Mouse (Mus musculus) kidney, postnatal 0 days (tissue): ENCODE data around the gene Apom. TPM values are rescaled to one million over a fixed set of nuclear protein-coding genes. Genes with fewer than 3 reads are reported as not detected.

ENCODE experiments used
- ATAC-seq: fragments of 200-750 bp; cut with Nextera tagmentation; replicated peaks from 2 replicates; pipeline ENCODE4 v1.8.0; 2017; ENCODE audit warnings: low read depth, moderate number of reproducible peaks, moderate TSS enrichment, moderate library complexity; ENCODE audit not compliant: low FRiP score
- DNase-seq: peaks from one replicate; pipeline ENCODE4 v3.0.0-alpha.2; 2016; ENCODE audit warnings: low spot score
- H3K27ac ChIP-seq: fragments of 300-500 bp; sonication (generic); 2 replicates; pipeline ENCODE4 v1.5.1; 2014; ENCODE audit warnings: mild to moderate bottlenecking
- H3K27me3 ChIP-seq: fragments of 300-500 bp; sonication (generic); 2 replicates; pipeline ENCODE4 v1.6.1; 2014; ENCODE audit warnings: low read length, mixed read lengths; ENCODE audit not compliant: insufficient read depth
- H3K36me3 ChIP-seq: fragments of 300-500 bp; sonication (generic); 2 replicates; pipeline ENCODE4 v1.6.1; 2014; ENCODE audit warnings: low read length, mixed read lengths; ENCODE audit not compliant: insufficient read depth
- H3K4me1 ChIP-seq: fragments of 300-500 bp; sonication (generic); replicated peaks from 2 replicates; pipeline ENCODE4 v1.6.1; 2014; ENCODE audit warnings: antibody characterized with exemption, low read length, mixed read lengths; ENCODE audit not compliant: insufficient read depth
- H3K4me2 ChIP-seq: fragments of 300-500 bp; sonication (generic); 2 replicates; pipeline ENCODE4 v1.6.1; 2014; ENCODE audit warnings: mild to moderate bottlenecking, low read length, moderate library complexity, mixed read lengths
- H3K4me3 ChIP-seq: fragments of 300-500 bp; sonication (generic); replicated peaks from 2 replicates; pipeline ENCODE4 v1.5.1; 2014; ENCODE audit warnings: low read depth, low read length
- H3K9ac ChIP-seq: fragments of 300-500 bp; sonication (generic); 2 replicates; pipeline ENCODE4 v1.6.1; 2014; ENCODE audit warnings: low read depth, low read length
- H3K9me3 ChIP-seq: fragments of 300-500 bp; sonication (generic); replicated peaks from 2 replicates; pipeline ENCODE4 v1.6.1; 2016; ENCODE audit warnings: low read length, inconsistent platforms, mixed read lengths
- CTCF ChIP-seq: IDR thresholded peaks from 2 replicates; pipeline ENCODE4 v1.5.1; 2016; ENCODE audit warnings: antibody characterized with exemption, low read depth, mild to moderate bottlenecking, moderate library complexity
- WGBS: fragments of 180-500 bp; shearing (Covaris S2); extraction: QIAGEN DNeasy Blood & Tissue Kit; methylation state at CpG from one replicate; pipeline ENCODE4 v1.1.7; 2014; 5-methylcytosine and 5-hydroxymethylcytosine counted together
- polyA plus RNA-seq: library from polyadenylated mRNA; unstranded; fragments of >200 nt; fragmentation: Nextera tagmentation; extraction: Ambion mirVana; gene quantifications from 2 replicates; pipeline ENCODE4 v1.2.1, GENCODE M21; 2015

Gene Apom
- polyA plus RNA-seq, 1 experiment from 2014 or later = 59.6 TPM

GRCm38 (mm10) chr17:35165451-35166155 is 33.8 kb upstream of the Apom start:
- Histone ChIP-seq H3K4me2 (peak overlapping the region; percentile 53), H3K27ac (peak overlapping the region; percentile 98), H3K4me1 (peaks cover 23% of the 10 kb centered on the region; the same call in 1 of the 2 replicates), H3K4me3 (peak overlapping the region; percentile 100), H3K9ac (peak overlapping the region; percentile 61), H3K27me3 (no peaks in the 10 kb centered on the region), H3K9me3 (no peaks in the 10 kb centered on the region), H3K36me3 (peaks cover 15% of the 10 kb centered on the region)
- DNase-seq = no peak
- ATAC-seq = peak; percentile 82; the same call in 1 of the 2 replicates
- no peak for TF ChIP-seq CTCF
- 17% methylated on average over 12 of the region's 12 CpGs for WGBS

DNA sequence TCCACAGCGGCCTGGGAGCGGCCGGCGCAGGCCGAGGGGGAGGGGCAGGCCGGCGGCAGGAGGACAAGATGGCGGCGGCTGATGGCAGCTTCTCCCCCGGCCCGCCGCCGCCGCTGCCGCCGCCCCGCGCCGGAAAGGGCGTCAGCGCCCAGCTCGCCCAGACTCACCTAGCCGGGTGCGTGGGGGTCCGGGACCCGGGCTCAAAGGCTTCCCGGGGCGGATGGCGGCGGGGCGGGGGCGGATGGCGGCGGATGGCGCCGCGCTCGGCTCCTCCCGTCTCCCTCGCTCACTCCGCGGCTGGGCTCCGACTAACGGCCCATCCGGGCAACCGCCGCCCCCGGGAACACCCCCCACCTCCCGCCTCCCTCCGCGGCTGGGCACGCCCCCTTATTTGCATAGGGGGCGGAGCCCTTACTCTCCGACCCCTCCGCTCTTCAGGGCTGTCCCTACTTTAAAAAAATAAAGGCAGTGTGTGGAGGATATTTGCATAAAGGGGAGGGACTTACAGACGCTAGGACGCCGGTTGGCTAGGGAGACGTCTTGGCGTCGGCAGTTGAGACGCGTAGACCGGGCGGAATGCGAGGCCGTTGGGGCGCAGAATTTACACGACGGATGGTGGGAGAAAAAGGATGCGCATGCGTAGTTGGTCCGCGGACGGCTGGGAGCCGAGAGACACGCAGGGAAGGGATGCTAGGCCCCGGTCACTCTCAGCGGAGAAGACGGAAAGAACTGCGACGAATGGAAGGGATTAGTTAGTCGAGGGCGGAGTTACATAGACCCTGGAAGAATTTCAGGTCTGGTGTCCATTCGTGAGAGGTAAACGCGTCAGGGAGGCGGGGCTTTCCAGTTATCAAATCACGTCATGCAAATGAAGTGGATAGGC is 33.0 kb upstream of the Apom start, which contains the start of gene Prrc2a:
Prrc2a (minus strand) TSS at position 330 of the 883 bp plus-strand sequence.
- H3K4me3 ChIP-seq = peak within 1 kb of the TSS; percentile 100
- H3K36me3 ChIP-seq = peaks cover 23% of the 10 kb centered on the region
- no peak for TF ChIP-seq CTCF
- peak within 1 kb of the TSS; percentile 82 for H3K4me2 ChIP-seq
- peaks cover 23% of the 10 kb centered on the region; the same call in 1 of the 2 replicates for H3K4me1 ChIP-seq
- under 1% methylated on average over 66 of the region's 89 CpGs for WGBS
- H3K27ac ChIP-seq = peak within 1 kb of the TSS; percentile 98
- H3K9me3 ChIP-seq = no peaks in the 10 kb centered on the region
- H3K27me3 ChIP-seq = no peaks in the 10 kb centered on the region
- peak within 1 kb of the TSS; percentile 99 for H3K9ac ChIP-seq
- peak; percentile 100 for DNase-seq
- peak; percentile 96 for ATAC-seq

GRCm38 (mm10) chr17:35164218-35164567 is 32.3 kb upstream of the Apom start:
- under 1% methylated on average over 15 of the region's 28 CpGs for WGBS
- H3K27ac ChIP-seq = peak overlapping the region; percentile 98
- H3K4me3 ChIP-seq = peak overlapping the region; percentile 100
- peak overlapping the region; percentile 82 for H3K4me2 ChIP-seq
- H3K9ac ChIP-seq = peak overlapping the region; percentile 99
- DNase-seq (peak; percentile 39), ATAC-seq (no peak)
- no peaks in the 10 kb centered on the region for H3K27me3 ChIP-seq
- H3K36me3 ChIP-seq = peaks cover 29% of the 10 kb centered on the region
- H3K4me1 ChIP-seq = peaks cover 23% of the 10 kb centered on the region; the same call in 1 of the 2 replicates
- TF ChIP-seq CTCF = no peak
- no peaks in the 10 kb centered on the region for H3K9me3 ChIP-seq

DNA sequence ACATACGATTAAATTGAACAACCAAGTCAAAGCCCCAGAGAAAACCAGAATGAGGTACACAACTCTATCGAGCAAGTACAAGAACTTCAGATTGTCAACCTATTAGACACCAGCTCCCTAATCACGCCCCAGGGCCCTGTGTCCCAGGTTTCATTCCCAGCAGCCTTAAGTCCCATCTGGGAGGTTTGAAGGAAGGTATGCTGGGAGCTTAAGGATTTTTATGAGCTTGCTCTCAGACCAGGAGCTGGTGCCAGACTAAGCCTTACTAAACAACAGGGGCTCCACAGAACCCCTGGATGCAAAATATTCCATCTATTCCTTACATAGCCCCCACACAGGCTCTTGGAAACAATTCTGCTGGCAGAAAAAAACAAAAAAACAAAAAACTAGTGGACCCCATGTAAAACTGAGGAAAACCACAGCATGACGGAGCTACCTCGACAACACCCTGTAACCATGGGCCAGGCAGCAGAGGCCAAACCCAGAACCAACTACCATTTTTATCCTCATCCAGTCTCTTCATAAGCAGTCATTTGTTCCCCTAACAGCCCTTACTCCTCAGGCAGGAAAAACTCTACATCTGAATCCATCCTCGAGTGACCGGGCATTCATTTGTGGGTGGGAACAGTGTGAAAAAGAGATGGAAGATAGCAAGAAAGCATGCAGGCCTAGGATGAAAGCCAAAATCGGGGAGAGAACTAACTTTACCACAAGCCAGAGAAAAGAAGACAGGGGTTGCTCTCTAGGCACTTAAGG is 31.7 kb upstream of the Apom start:
- DNase-seq = peak; percentile 35
- peaks cover 23% of the 10 kb centered on the region; the same call in 1 of the 2 replicates for H3K4me1 ChIP-seq
- peaks cover 36% of the 10 kb centered on the region for H3K36me3 ChIP-seq
- WGBS = 2% methylated on average over 8 of the region's 8 CpGs
- H3K4me3 ChIP-seq = peak overlapping the region; percentile 100
- H3K9me3 ChIP-seq = no peaks in the 10 kb centered on the region
- no peaks in the 10 kb centered on the region for H3K27me3 ChIP-seq
- H3K27ac ChIP-seq = peak overlapping the region; percentile 98
- ATAC-seq = no peak
- peak overlapping the region; percentile 82 for H3K4me2 ChIP-seq
- no peak for TF ChIP-seq CTCF
- H3K9ac ChIP-seq = peak overlapping the region; percentile 99

DNA sequence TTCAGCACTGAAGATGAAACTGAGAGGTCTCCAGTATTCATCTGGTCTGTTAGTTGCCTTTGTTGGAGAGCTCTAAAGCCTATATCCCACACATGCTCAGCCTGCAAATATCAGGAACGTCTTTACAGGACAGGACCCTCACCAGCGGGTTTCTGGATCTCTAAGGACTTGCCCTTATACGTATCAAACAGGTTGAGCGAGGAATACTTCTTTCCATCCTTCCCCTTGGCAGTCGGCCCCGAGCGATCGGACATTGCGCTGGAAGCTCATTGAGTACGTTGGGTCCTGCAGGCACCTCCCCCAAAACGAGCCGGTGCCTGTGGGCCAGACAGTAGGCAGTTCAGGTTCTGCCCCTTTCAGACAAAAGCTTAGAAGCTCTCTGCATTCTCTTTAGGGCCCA is 30.9 kb upstream of the Apom start:
- 11% methylated on average over 12 of the region's 12 CpGs for WGBS
- H3K4me1 ChIP-seq = peaks cover 23% of the 10 kb centered on the region; the same call in 1 of the 2 replicates
- H3K4me3 ChIP-seq = peak overlapping the region; percentile 100
- no peaks in the 10 kb centered on the region for H3K27me3 ChIP-seq
- H3K4me2 ChIP-seq = peak overlapping the region; percentile 82
- H3K9me3 ChIP-seq = no peaks in the 10 kb centered on the region
- H3K27ac ChIP-seq = no peak overlapping the region
- DNase-seq = no peak
- peaks cover 44% of the 10 kb centered on the region for H3K36me3 ChIP-seq
- no peak for TF ChIP-seq CTCF
- peak overlapping the region; percentile 99 for H3K9ac ChIP-seq
- ATAC-seq = no peak

GRCm38 (mm10) chr17:35162121-35162520 is 30.3 kb upstream of the Apom start:
- H3K9ac ChIP-seq = peak overlapping the region; percentile 99; the same call in 1 of the 2 replicates
- H3K36me3 ChIP-seq = peaks cover 50% of the 10 kb centered on the region
- H3K27ac ChIP-seq = no peak overlapping the region
- no peaks in the 10 kb centered on the region for H3K27me3 ChIP-seq
- no peak for TF ChIP-seq CTCF
- ATAC-seq (no peak), DNase-seq (no peak)
- H3K4me2 ChIP-seq = peak overlapping the region; percentile 82
- H3K4me1 ChIP-seq = peaks cover 23% of the 10 kb centered on the region; the same call in 1 of the 2 replicates
- H3K4me3 ChIP-seq = peak overlapping the region; percentile 100; the same call in 1 of the 2 replicates
- 35% methylated on average over 14 of the region's 14 CpGs for WGBS
- no peaks in the 10 kb centered on the region for H3K9me3 ChIP-seq
